Mouse (Mus musculus) naive thymus-derived CD4-positive, alpha-beta T cell, adult 2 months (primary cell): ENCODE measurements around the gene Pawr.

Experiments used
- DNase-seq: peaks from one replicate; pipeline ENCODE4 v3.0.0-alpha.2; 2011; ENCODE audit warnings: low read depth

The Pawr gene

GRCm38 (mm10) chr10:108443931-108444876 is 112.3 kb downstream of the Pawr start:
- no peak for DNase-seq

- DNase-seq, result no peak
Measured at GRCm38 (mm10) chr10:108445123-108445522, 113.2 kb downstream of the Pawr start.

GRCm38 (mm10) chr10:108445606-108446005 is 113.7 kb downstream of the Pawr start:
- no peak for DNase-seq

- peak; percentile 34 for DNase-seq
Measured at GRCm38 (mm10) chr10:108446041-108446931, 114.4 kb downstream of the Pawr start.

GRCm38 (mm10) chr10:108447211-108447610 is 115.3 kb downstream of the Pawr start:
- DNase-seq, result no peak

- DNase-seq, result no peak
Measured at GRCm38 (mm10) chr10:108448421-108448820, 116.5 kb downstream of the Pawr start.

- no peak for DNase-seq
Measured at GRCm38 (mm10) chr10:108450401-108450800, 118.5 kb downstream of the Pawr start.

GRCm38 (mm10) chr10:108451516-108451915 is 119.6 kb downstream of the Pawr start:
- DNase-seq, result no peak

- DNase-seq, result no peak
Measured at GRCm38 (mm10) chr10:108452421-108452820, 120.5 kb downstream of the Pawr start.

- no peak for DNase-seq
Measured at GRCm38 (mm10) chr10:108453561-108453960, 121.6 kb downstream of the Pawr start.

- no peak for DNase-seq
Measured at GRCm38 (mm10) chr10:108454691-108455117, 122.8 kb downstream of the Pawr start.

- no peak for DNase-seq
Measured at GRCm38 (mm10) chr10:108455204-108455603, 123.3 kb downstream of the Pawr start.

GRCm38 (mm10) chr10:108455883-108456282 is 124.0 kb downstream of the Pawr start:
- DNase-seq, result no peak

- DNase-seq, result no peak
Measured at GRCm38 (mm10) chr10:108457054-108457453, 125.1 kb downstream of the Pawr start.

- DNase-seq, result no peak
Measured at GRCm38 (mm10) chr10:108461862-108462261, 129.9 kb downstream of the Pawr start.
